Mouse (Mus musculus) neural tube, embryonic 15.5 days (tissue): ENCODE measurements around the gene Spaca6. TPM values are rescaled to one million over a fixed set of nuclear protein-coding genes. Genes with fewer than 3 reads are reported as not detected.

Experiments used
- ATAC-seq: fragments of 200-750 bp; cut with Nextera tagmentation; 2 replicates; pipeline ENCODE4 v1.8.0; 2017; ENCODE audit warnings: mild to moderate bottlenecking, moderate TSS enrichment, moderate library complexity; ENCODE audit not compliant: low FRiP score
- H3K27ac ChIP-seq: fragments of 300-500 bp; sonication (generic); replicated peaks from 2 replicates; pipeline ENCODE4 v1.5.1; 2015; ENCODE audit warnings: mild to moderate bottlenecking, inconsistent platforms
- H3K27me3 ChIP-seq: fragments of 300-500 bp; sonication (generic); replicated peaks from 2 replicates; pipeline ENCODE4 v1.6.1; 2015; ENCODE audit warnings: inconsistent platforms
- H3K36me3 ChIP-seq: fragments of 300-500 bp; sonication (generic); 2 replicates; pipeline ENCODE4 v1.6.1; 2015; ENCODE audit warnings: inconsistent platforms
- H3K4me1 ChIP-seq: fragments of 300-500 bp; sonication (generic); 2 replicates; pipeline ENCODE4 v1.6.1; 2015; ENCODE audit warnings: inconsistent platforms
- H3K4me2 ChIP-seq: fragments of 300-500 bp; sonication (generic); 2 replicates; pipeline ENCODE4 v1.6.1; 2015; ENCODE audit warnings: inconsistent platforms, mild to moderate bottlenecking, moderate library complexity
- H3K4me3 ChIP-seq: fragments of 300-500 bp; sonication (generic); replicated peaks from 2 replicates; pipeline ENCODE4 v1.5.1; 2015; ENCODE audit warnings: mild to moderate bottlenecking, inconsistent platforms
- H3K9ac ChIP-seq: fragments of 300-500 bp; sonication (generic); replicated peaks from 2 replicates; pipeline ENCODE4 v1.6.1; 2015; ENCODE audit warnings: mild to moderate bottlenecking, inconsistent platforms
- H3K9me3 ChIP-seq: fragments of 300-500 bp; sonication (generic); replicated peaks from 2 replicates; pipeline ENCODE4 v1.6.1; 2016; ENCODE audit warnings: inconsistent platforms
- WGBS: fragments of 180-500 bp; shearing (Covaris S2); methylation state at CpG from one replicate; pipeline ENCODE4 v1.1.7; 2015; ENCODE audit warnings: mixed read lengths; 5-methylcytosine and 5-hydroxymethylcytosine counted together
- microRNA counts: library from miRNA; unstranded; fragments of <30 nt; microRNA quantifications from one replicate; lab custom pipeline; 2016
- microRNA-seq: library from miRNA; unstranded; fragments of <30 nt; microRNA quantifications from one replicate; pipeline ENCODE4, GENCODE M21; 2017
- polyA plus RNA-seq: library from polyadenylated mRNA; unstranded; fragments of >200 nt; fragmentation: Nextera tagmentation; extraction: Ambion mirVana; gene quantifications from 2 replicates; pipeline ENCODE4 v1.2.1, GENCODE M21; 2015

The Spaca6 gene
- polyA plus RNA-seq, 1 experiment from 2014 or later = 29.6 TPM

DNA sequence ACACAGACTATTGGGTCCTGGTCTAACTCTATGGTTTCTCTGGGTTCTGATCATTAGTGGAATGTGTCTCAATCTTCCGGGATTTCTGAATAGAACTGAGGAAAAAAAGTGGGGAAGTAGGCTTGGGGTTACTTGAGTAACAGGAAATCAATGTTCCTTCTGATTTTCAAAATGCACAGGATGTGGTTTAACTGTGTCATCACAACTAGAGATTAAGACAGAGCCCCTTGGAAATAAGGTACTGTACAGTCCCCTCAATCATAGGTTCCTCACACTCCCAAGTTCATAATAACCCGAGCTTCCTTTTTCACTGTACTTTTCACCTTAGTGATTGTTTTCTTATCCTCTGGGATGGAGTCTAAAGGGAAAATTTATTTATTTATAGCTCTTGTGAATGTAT lies 44.7 kb downstream of the Spaca6 start:
- no peaks in the 10 kb centered on the region for H3K36me3 ChIP-seq

DNA sequence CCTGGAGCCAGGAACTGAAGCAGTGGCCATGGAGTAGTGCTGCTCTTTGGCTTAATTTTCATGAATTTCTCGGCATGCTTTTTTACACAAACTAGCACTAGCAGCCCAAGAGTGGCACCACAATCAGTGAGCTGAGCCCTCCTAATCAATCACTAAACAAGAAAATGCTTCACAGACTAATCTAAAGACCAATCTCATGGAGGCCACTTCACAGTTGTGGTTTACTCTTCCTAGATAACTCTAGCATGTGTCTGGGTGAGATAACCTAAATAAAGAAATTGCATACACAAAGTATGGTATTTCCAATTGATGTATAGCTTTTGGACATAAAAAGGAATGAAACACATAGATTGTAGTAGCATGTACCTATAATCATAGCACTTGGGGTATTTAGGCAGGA lies 52.4 kb downstream of the Spaca6 start:
- H3K27me3 ChIP-seq = no peaks in the 10 kb centered on the region
- 97% methylated on average over 1 of the region's 1 CpGs for WGBS
- no peaks in the 10 kb centered on the region for H3K9me3 ChIP-seq
- no peak overlapping the region for H3K9ac ChIP-seq
- ATAC-seq = no peak
- H3K4me1 ChIP-seq = no peaks in the 10 kb centered on the region
- no peak overlapping the region for H3K4me2 ChIP-seq
- no peaks in the 10 kb centered on the region for H3K36me3 ChIP-seq
- no peak overlapping the region for H3K27ac ChIP-seq
- H3K4me3 ChIP-seq = no peak overlapping the region

More for the DNA sequence above, 44.7 kb downstream of the Spaca6 start:
- Histone ChIP-seq H3K4me1 (no peaks in the 10 kb centered on the region), H3K9me3 (peaks cover 5% of the 10 kb centered on the region; the same call in 1 of the 2 replicates), H3K4me3 (no peak overlapping the region), H3K27ac (no peak overlapping the region), H3K9ac (no peak overlapping the region), H3K27me3 (no peaks in the 10 kb centered on the region), H3K4me2 (no peak overlapping the region)
- whole genome bisulfite sequencing = 83% methylated on average over 2 of the region's 2 CpGs
- no peak for ATAC-seq

DNA sequence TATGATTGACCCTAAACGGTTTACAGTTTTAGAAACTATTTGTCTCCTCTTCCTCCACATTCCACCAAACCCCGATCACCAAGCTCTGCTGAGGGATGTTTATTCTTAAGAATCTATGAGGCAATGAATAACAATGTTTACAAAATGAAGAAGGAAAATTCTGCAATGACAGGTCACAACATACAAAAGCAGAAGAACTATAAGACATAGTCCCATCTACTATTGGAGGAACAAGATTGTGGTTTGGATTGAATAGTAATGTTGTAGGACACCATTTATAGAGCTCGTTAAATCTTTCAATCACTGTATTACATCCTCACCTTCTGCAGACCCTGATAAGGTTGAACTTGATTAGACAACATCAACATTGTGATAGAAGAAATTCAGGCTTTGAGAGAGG lies 55.7 kb downstream of the Spaca6 start:
- Histone ChIP-seq H3K9ac (no peak overlapping the region), H3K4me1 (no peaks in the 10 kb centered on the region), H3K27me3 (no peaks in the 10 kb centered on the region), H3K4me3 (no peak overlapping the region), H3K27ac (no peak overlapping the region), H3K9me3 (no peaks in the 10 kb centered on the region), H3K4me2 (no peak overlapping the region), H3K36me3 (no peaks in the 10 kb centered on the region)
- ATAC-seq = no peak
- WGBS = 86% methylated on average over 3 of the region's 3 CpGs

DNA sequence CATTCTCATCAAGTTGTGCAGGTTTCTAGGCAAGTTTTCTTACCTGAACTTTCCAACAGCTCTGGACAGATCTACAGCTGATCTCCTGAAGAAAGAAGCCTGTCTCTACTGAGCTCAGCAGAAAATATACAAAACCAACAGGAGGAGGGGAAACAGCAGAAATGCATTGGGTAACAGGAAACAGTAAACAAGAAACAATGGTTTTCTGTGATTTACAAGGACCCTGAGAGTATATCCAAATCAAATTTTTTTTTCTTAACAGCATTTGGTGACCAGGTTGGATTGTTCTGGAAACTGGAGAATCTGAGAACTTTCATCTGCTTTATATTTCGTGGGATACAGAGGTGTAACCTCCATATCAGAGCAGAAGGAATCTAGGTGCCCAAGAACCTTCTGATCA lies 56.9 kb downstream of the Spaca6 start, which contains the start of gene Fpr1:
TSS of gene Fpr1 (minus strand) at position 101 of the 400 bp plus-strand sequence.
- 56% methylated on average over 1 of the region's 1 CpGs for WGBS
- ATAC-seq = no peak
- H3K4me3 ChIP-seq = no peak within 1 kb of the TSS

DNA sequence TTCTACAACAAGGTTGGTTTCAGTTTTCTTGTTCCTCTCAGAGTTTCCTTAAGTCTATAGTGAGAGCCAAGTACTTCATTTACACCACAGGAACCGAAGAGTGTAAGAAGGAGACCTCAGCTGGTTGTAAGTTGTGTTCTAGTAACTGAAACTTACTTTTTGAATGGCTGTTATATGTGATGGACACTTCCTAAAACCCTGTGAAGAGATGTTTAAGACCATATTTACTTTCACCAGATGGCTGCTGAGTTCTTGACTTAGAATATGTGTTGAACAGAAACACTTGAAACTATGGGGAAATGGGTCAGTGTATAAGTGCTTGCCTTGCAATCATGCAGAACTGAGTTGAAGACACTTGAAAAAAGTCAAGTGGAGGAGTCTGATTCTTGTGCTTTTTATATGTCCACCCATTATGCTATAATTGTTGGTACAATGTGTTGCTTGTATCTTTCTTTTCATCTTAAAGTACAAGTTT lies 60.9 kb downstream of the Spaca6 start, which contains the start of the genes Fpr2 and Fpr3:
TSS of gene Fpr2 (plus strand) at position 51 of the 475 bp plus-strand sequence.
TSS of gene Fpr3 (plus strand) at position 79 of the 475 bp plus-strand sequence.
- no peak within 1 kb of the TSS for H3K4me3 ChIP-seq
- ATAC-seq = no peak
- H3K4me2 ChIP-seq = no peak within 1 kb of the TSS
- H3K27me3 ChIP-seq = no peaks in the 10 kb centered on the region
- H3K4me1 ChIP-seq = no peaks in the 10 kb centered on the region
- 69% methylated on average over 1 of the region's 1 CpGs for WGBS
- no peak within 1 kb of the TSS for H3K27ac ChIP-seq
- H3K9me3 ChIP-seq = no peaks in the 10 kb centered on the region
- no peaks in the 10 kb centered on the region for H3K36me3 ChIP-seq
- H3K9ac ChIP-seq = no peak within 1 kb of the TSS

More for the DNA sequence above, 56.9 kb downstream of the Spaca6 start, which contains the start of gene Fpr1:
- Histone ChIP-seq H3K9me3 (no peaks in the 10 kb centered on the region), H3K4me2 (no peak within 1 kb of the TSS), H3K27ac (no peak within 1 kb of the TSS), H3K36me3 (no peaks in the 10 kb centered on the region), H3K9ac (no peak within 1 kb of the TSS), H3K4me1 (no peaks in the 10 kb centered on the region), H3K27me3 (no peaks in the 10 kb centered on the region)

DNA sequence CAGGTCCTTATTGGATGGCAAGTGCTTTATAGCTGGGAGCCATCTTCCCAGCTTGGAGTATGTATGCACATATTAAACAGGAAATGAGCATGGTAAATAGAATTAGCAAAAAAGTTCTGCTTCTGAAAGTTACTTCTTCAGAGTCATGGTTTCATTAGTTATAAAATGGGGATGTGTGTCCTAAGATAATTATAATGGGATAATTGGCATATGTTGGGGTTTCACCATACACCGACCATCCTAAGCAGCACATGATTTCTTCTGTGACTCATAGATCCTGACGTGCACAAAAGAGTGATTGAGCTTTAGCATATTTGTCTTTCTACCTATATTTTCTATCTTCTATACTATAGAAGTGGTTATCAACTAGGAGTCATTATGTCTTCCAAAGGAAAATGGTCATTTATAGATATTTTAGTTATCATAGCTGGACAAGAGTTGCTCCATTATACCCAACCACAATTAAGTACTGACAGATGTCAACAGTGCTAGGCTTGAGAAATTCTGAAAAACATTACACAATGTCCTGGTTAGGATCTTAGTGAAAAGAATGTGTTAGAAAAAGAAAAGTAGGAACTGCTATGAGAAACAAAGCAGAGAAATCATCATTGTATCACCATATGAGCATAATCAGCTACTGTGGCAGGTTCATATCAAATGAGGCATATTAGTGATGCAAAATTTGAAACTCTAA lies 62.9 kb downstream of the Spaca6 start:
- H3K27ac ChIP-seq = no peak overlapping the region
- no peaks in the 10 kb centered on the region for H3K4me1 ChIP-seq
- H3K9ac ChIP-seq = no peak overlapping the region
- ATAC-seq = no peak
- no peaks in the 10 kb centered on the region for H3K9me3 ChIP-seq
- no peak overlapping the region for H3K4me2 ChIP-seq
- H3K27me3 ChIP-seq = no peaks in the 10 kb centered on the region
- no peak overlapping the region for H3K4me3 ChIP-seq
- H3K36me3 ChIP-seq = no peaks in the 10 kb centered on the region
- 90% methylated on average over 2 of the region's 2 CpGs for WGBS

MicroRNAs within 50 kb of the gene (microRNA counts, 519-probe panel; counts per million panel counts)
- 4,135 counts per million, percentile 95 among the panel's probes with 10 or more counts for microRNA mmu-let-7e (lab: Ali Mortazavi, UCI)
- 2,793 counts per million, percentile 66 among the panel's probes with 10 or more counts for microRNA mmu-miR-125a-3p (lab: Ali Mortazavi, UCI)
- microRNA mmu-miR-125a-5p (lab: Ali Mortazavi, UCI) = 4,522 counts per million, percentile 99 among the panel's probes with 10 or more counts
- 3,748 counts per million, percentile 89 among the panel's probes with 10 or more counts for microRNA mmu-miR-99b (lab: Ali Mortazavi, UCI)

Small RNA genes lying within 50 kb of the gene (microRNA-seq; reads per million reads assigned to microRNA genes)
- not detected for gene Gm25927
- gene Mir125a = 4,478 reads per million, percentile 93 among the genes with 10 or more reads in this experiment
- gene Mir99b = 16,008 reads per million, percentile 98 among the genes with 10 or more reads in this experiment
- not detected for gene Mirlet7e

Other genes starting within 250 kb of the Spaca6 start
- 8.7 and 9.0 TPM in 2 replicates for gene Lnpep, start 202.1 kb upstream of the Spaca6 start, polyA plus RNA-seq
- gene Vmn2r90, start 123.4 kb upstream of the Spaca6 start, polyA plus RNA-seq = not detected in 2 replicates
- gene Has1, start 28.0 kb downstream of the Spaca6 start, polyA plus RNA-seq = 1.4 and 1.9 TPM in 2 replicates
- 0.15 and 0.23 TPM in 2 replicates for gene Fpr1, start 56.8 kb downstream of the Spaca6 start, polyA plus RNA-seq
- 0.44 TPM in 1 of 2 replicates, not detected in the other for gene Fpr2, start 60.7 kb downstream of the Spaca6 start, polyA plus RNA-seq
- not detected in 2 replicates for gene Fpr3, start 60.7 kb downstream of the Spaca6 start, polyA plus RNA-seq
- not detected in 2 replicates for gene Fpr-rs4, start 194.6 kb downstream of the Spaca6 start, polyA plus RNA-seq
- 0.03 TPM in 1 of 2 replicates, not detected in the other for gene Vmn2r124, start 222.3 kb downstream of the Spaca6 start, polyA plus RNA-seq